Mouse (Mus musculus): ENCODE data around the gene Ccdc174.

Ccdc174 gene

DNA sequence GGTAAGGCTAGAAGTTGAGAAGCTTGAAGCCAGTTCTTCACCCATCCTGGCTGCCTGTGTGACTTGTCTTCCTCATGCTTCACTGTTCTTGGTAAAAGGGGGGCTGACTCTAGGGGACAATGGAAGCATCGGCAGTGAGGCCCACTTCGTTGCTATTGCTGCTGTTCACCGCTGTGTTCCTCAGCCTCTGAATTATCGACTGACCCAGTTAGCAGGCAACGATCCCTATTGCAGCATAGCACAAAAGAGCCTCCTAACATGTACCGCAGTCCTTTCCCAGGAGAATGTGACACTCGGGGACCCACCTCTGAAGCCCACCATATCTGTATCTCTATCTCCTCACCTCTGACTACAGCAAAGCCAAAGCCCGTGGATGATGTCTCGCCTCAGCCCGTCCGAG is 39.9 kb downstream of the Ccdc174 start:
- DNase-seq (ENCODE audit: low spot score): no peak

DNA sequence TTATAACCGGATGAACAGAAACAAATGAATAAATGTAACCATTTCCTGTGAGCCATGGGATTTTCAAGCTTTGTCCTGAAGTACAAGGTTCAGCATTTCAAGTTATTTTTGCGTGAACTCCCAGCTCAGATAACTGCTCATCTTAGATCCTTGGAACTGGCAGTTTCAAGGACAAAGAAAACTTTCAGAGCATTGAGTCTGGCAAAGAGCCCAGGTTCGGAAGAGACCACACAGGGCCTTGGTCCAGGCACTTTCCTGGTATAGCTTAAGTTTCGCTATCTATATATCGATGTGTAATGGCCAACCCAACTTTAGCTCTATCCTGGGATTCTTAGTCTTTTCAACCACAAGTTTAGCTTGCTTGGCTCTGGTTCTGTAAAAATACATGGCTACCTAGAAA is 53.4 kb downstream of the Ccdc174 start:
- DNase-seq (ENCODE audit: low spot score): no peak

- DNase-seq (ENCODE audit: low spot score): no peak
These were observed 60.6 kb downstream of the Ccdc174 start for GRCm38 (mm10) chr6:91938491-91938890.

- no peak for DNase-seq (ENCODE audit: low spot score)
These were observed 70.6 kb downstream of the Ccdc174 start for GRCm38 (mm10) chr6:91948426-91948825.
